In genomic region chr13:119768541-119768940, GRCm38 (mm10) we compare ENCODE assay signal across 19 mouse cellular contexts.
"Had no signal": no experiment of that assay in that cellular context is flagged by ENCODE, and none has a peak within 500 bp of the region (broad histone marks: within the 10 kb centered on the region; RNA-seq: fewer than 3 reads in every experiment).

No protein-coding gene starts in this region.

- DNase-seq: lung, adult 18-20 months; lung, embryonic 14.5 days; lung, postnatal 10 days; lung, postnatal 4 days; midbrain, embryonic 14.5 days; retina, postnatal 1 day; right cerebral cortex, adult 18-20 months; right cerebral cortex, postnatal 25 days; right cerebral cortex, postnatal 4 days; spleen, adult 18-20 months; thymus, adult 18-20 months; thymus, postnatal 14 days; thymus, postnatal 36 days had no signal

- H3K4me2 ChIP-seq: lung, embryonic 14.5 days; midbrain, embryonic 12.5 days; neural tube, embryonic 13.5 days; neural tube, embryonic 15.5 days had no signal

- H3K9me3 ChIP-seq: midbrain, embryonic 10.5 days; midbrain, embryonic 12.5 days; neural tube, embryonic 13.5 days; neural tube, embryonic 15.5 days had no signal

- H3K4me1 ChIP-seq: midbrain, embryonic 10.5 days; midbrain, embryonic 12.5 days; neural tube, embryonic 13.5 days; neural tube, embryonic 15.5 days had no signal

- H3K27ac ChIP-seq: midbrain, embryonic 10.5 days; midbrain, embryonic 12.5 days; neural tube, embryonic 13.5 days; neural tube, embryonic 15.5 days had no signal

- H3K27me3 ChIP-seq: midbrain, embryonic 12.5 days; neural tube, embryonic 13.5 days; neural tube, embryonic 15.5 days had no signal

- H3K4me3 ChIP-seq: midbrain, embryonic 10.5 days; midbrain, embryonic 12.5 days; myocyte; neural tube, embryonic 13.5 days; neural tube, embryonic 15.5 days had no signal

- ATAC-seq: midbrain, embryonic 16.5 days had no signal

- H3K9ac ChIP-seq: lung, embryonic 14.5 days; midbrain, embryonic 12.5 days; neural tube, embryonic 13.5 days; neural tube, embryonic 15.5 days had no signal
